Mouse (Mus musculus): ENCODE measurements around the gene Casp3.

Casp3 gene

GRCm38 (mm10) chr8:46606930-46607329 lies 10.2 kb upstream of the Casp3 start:
- no peak for DNase-seq (ENCODE audit: low read depth, low spot score)

- no peak for DNase-seq (ENCODE audit: low read depth, low spot score)
These were observed 5.5 kb upstream of the Casp3 start for GRCm38 (mm10) chr8:46611557-46611956.

- DNase-seq (ENCODE audit: low read depth, low spot score) = no peak
These were observed 4.2 kb upstream of the Casp3 start for GRCm38 (mm10) chr8:46612913-46613312.

- no peak for DNase-seq (ENCODE audit: low read depth, low spot score)
These were observed 3.7 kb upstream of the Casp3 start for GRCm38 (mm10) chr8:46613377-46613776.

GRCm38 (mm10) chr8:46615936-46616335 lies 1.2 kb upstream of the Casp3 start:
- DNase-seq (ENCODE audit: low read depth, low spot score) = no peak

GRCm38 (mm10) chr8:46617690-46618620 lies 864 bp downstream of the Casp3 start:
- no peak for DNase-seq (ENCODE audit: low read depth, low spot score)

GRCm38 (mm10) chr8:46618639-46619320 lies 1.7 kb downstream of the Casp3 start:
- DNase-seq (ENCODE audit: low read depth, low spot score) = no peak

- DNase-seq (ENCODE audit: low read depth, low spot score) = no peak
These were observed 5.6 kb downstream of the Casp3 start for GRCm38 (mm10) chr8:46622446-46623270.

- DNase-seq (ENCODE audit: low read depth, low spot score) = no peak
These were observed 8.1 kb downstream of the Casp3 start for GRCm38 (mm10) chr8:46625166-46625565.

GRCm38 (mm10) chr8:46626642-46627041 lies 9.6 kb downstream of the Casp3 start:
- DNase-seq (ENCODE audit: low read depth, low spot score) = no peak

GRCm38 (mm10) chr8:46627881-46628280 lies 10.8 kb downstream of the Casp3 start:
- DNase-seq (ENCODE audit: low read depth, low spot score) = no peak

GRCm38 (mm10) chr8:46628645-46629044 lies 11.6 kb downstream of the Casp3 start:
- DNase-seq (ENCODE audit: low read depth, low spot score) = no peak

- DNase-seq (ENCODE audit: low read depth, low spot score) = no peak
These were observed 13.3 kb downstream of the Casp3 start for GRCm38 (mm10) chr8:46630422-46630821.

- DNase-seq (ENCODE audit: low read depth, low spot score) = no peak
These were observed 13.8 kb downstream of the Casp3 start for GRCm38 (mm10) chr8:46630932-46631331.

- DNase-seq (ENCODE audit: low read depth, low spot score) = no peak
These were observed 22.0 kb downstream of the Casp3 start for GRCm38 (mm10) chr8:46639010-46639571.

- DNase-seq (ENCODE audit: low read depth, low spot score) = no peak
These were observed 22.8 kb downstream of the Casp3 start for GRCm38 (mm10) chr8:46639852-46640251.

- DNase-seq (ENCODE audit: low read depth, low spot score) = no peak
These were observed 24.2 kb downstream of the Casp3 start for GRCm38 (mm10) chr8:46641272-46641671.

- DNase-seq (ENCODE audit: low read depth, low spot score) = no peak
These were observed 31.3 kb downstream of the Casp3 start for GRCm38 (mm10) chr8:46648421-46648820.

- no peak for DNase-seq (ENCODE audit: low read depth, low spot score)
These were observed 34.8 kb downstream of the Casp3 start for GRCm38 (mm10) chr8:46651872-46652271.

GRCm38 (mm10) chr8:46655919-46656318 lies 38.8 kb downstream of the Casp3 start:
- DNase-seq (ENCODE audit: low read depth, low spot score) = no peak

- DNase-seq (ENCODE audit: low read depth, low spot score) = no peak
These were observed 54.4 kb downstream of the Casp3 start for GRCm38 (mm10) chr8:46671496-46671895.
